Comparison of ENCODE assay signal across 8 mouse cellular contexts in the genomic region with DNA sequence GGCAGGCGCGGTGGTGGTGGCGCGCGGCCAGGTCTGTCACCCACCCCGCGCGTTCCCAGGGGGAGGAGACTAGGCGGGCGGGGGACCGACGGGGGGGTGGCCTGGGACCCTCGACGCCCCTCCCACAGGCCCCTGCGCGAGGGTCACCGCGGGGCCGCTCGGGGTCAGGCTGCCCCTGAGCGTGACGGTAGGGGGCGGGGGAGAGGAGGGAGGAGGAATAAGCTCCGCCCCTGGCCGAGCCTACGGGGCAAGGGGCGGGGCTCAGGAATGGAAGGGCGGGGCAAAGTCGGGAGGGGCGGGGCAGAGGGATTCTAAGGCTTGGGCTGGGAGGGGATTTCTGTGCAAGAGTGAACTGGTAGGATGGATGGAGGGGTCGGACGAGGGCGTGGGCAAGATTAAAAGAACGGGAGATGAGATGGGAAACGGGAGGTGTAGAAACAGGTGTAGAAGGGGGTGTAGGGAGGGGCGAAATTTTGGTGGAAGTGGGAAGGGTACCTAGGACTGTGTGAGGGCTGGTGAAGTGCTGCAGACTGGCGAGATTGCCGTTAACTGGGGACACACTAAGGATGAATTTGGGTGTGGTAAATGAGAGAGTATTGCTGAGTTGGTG. TPM values are rescaled to one million over a fixed set of nuclear protein-coding genes. Genes with fewer than 3 reads are reported as not detected.
DNase-seq lines count a peak whose midpoint lies in the region; ATAC-seq and TF ChIP-seq lines count a peak whose summit lies in the region.

No protein-coding gene starts in this region.

- H3K27me3 ChIP-seq in kidney, postnatal 0 days (ENCODE audit: insufficient read depth, low read length): no peaks in the 10 kb centered on the region

- H3K4me2 ChIP-seq in kidney, postnatal 0 days (ENCODE audit: low read length): peak overlapping the region; percentile 58

- H3K4me3 ChIP-seq in cortical plate, adult 2 months (ENCODE audit: insufficient read depth, low read length): peak overlapping the region; percentile 65
- H3K4me3 ChIP-seq in kidney, postnatal 0 days (replicated peaks; ENCODE audit: low read depth, low read length): peak overlapping the region; percentile 59

- TF ChIP-seq CTCF in cortical plate, adult 2 months (IDR thresholded peaks at IDR 0.05; ENCODE audit: extremely low read depth, insufficient read depth, low read length): no peak
- no peak for TF ChIP-seq CTCF in kidney, postnatal 0 days (IDR thresholded peaks at IDR 0.05; ENCODE audit: low read depth)

- H3K27ac ChIP-seq in cortical plate, adult 2 months (ENCODE audit: insufficient read depth, low read length): peak overlapping the region; percentile 95
- H3K27ac ChIP-seq in kidney, postnatal 0 days: peak overlapping the region; percentile 97

- peak overlapping the region; percentile 84 for H3K9ac ChIP-seq in kidney, postnatal 0 days (ENCODE audit: low read depth, low read length)

- no peaks in the 10 kb centered on the region for H3K36me3 ChIP-seq in kidney, postnatal 0 days (ENCODE audit: insufficient read depth, low read length)

- H3K9me3 ChIP-seq in kidney, postnatal 0 days (replicated peaks; ENCODE audit: low read length): no peaks in the 10 kb centered on the region

- WGBS in kidney, postnatal 0 days: 2% methylated on average over 34 of the region's 38 CpGs

- peak; percentile 67 for ATAC-seq in granulocyte monocyte progenitor cell, adult 5-6 weeks (replicated peaks; ENCODE audit: poor library complexity, severe bottlenecking)
- peak; percentile 26 for ATAC-seq in kidney, postnatal 0 days (replicated peaks; ENCODE audit: low FRiP score, low read depth)

- peaks cover 4% of the 10 kb centered on the region for H3K4me1 ChIP-seq in cortical plate, adult 2 months (ENCODE audit: control insufficient read depth, insufficient read depth, low read length)
- H3K4me1 ChIP-seq in kidney, postnatal 0 days (replicated peaks; ENCODE audit: insufficient read depth, low read length): peaks cover 8% of the 10 kb centered on the region

- TF ChIP-seq POLR2A in cortical plate, adult 2 months (IDR thresholded peaks at IDR 0.05; ENCODE audit: extremely low read depth, insufficient read depth, low read length): no peak

- peak; percentile 93 for DNase-seq in 416B (ENCODE audit: low read depth)
- DNase-seq in NIH3T3 (ENCODE audit: low read depth): peak; percentile 92
- DNase-seq in kidney, postnatal 0 days (ENCODE audit: low spot score): peak; percentile 93
- DNase-seq in lung, postnatal 4 days: peak; percentile 92 to 93
- peak; percentile 96 for DNase-seq in retina, postnatal 1 day
- no peak for DNase-seq in layer of hippocampus, adult 18-20 months (ENCODE audit: low spot score in 2 of 2)

RNA-seq across cellular contexts. Expression of gene Kat6b, which starts 19.9 kb away (rescaled TPM):
- polyA plus RNA-seq in cortical plate, adult 2 months (2012; rRNA removed): 26.2 and 26.3 TPM in 2 replicates
- total RNA-seq in granulocyte monocyte progenitor cell, adult 5-6 weeks (2014; fragmentation: Nextera tagmentation): 12.7 and 13.3 TPM in 2 replicates
- total RNA-seq in granulocyte monocyte progenitor cell, adult 5-6 weeks (2017): 6.3 and 7.2 TPM in 2 replicates
- 7.2 and 7.8 TPM in 2 replicates for polyA plus RNA-seq in kidney, postnatal 0 days (2015; fragmentation: Nextera tagmentation; extraction: Ambion mirVana)
- total RNA-seq in layer of hippocampus, adult 18-20 months (2021): 100 to 1,000 TPM; 106 to 120 TPM

Comparison
In these comparisons a context has a peak if more than half of its experiments do, and no peak if none do; other contexts are left out.
1. DNase-seq: peak in 416B (single experiment), NIH3T3 (single experiment), kidney, postnatal 0 days (single experiment), lung, postnatal 4 days (2 of 2) and retina, postnatal 1 day (single experiment); none in layer of hippocampus, adult 18-20 months (0 of 2).
2. RNA of gene Kat6b, which starts 19.9 kb away (total RNA-seq): 106 to 120 TPM in layer of hippocampus, adult 18-20 months; 6.3 to 13.3 TPM in granulocyte monocyte progenitor cell, adult 5-6 weeks; every median in the first group is over 4 times any median in the second.